Mouse (Mus musculus) embryonic stem cell, embryonic (primary cell): ENCODE data around the gene Tpmt.

Source experiments
- CTCF ChIA-PET, 4 experiments: fragments of 300-600 bp in 2 of 4; fragments of 350-600 bp in 2 of 4; sonication (Branson Sonifier 250); formaldehyde crosslinking; loops; one replicate each; lab custom pipeline; 2022; ENCODE audit warnings: inconsistent platforms in 2 of 4; lab: Charles Lee
- POLR2A ChIA-PET, 4 experiments: fragments of 300-600 bp in 2 of 4; fragments of 350-600 bp in 2 of 4; sonication (Branson Sonifier 250); formaldehyde crosslinking; loops; one replicate each; lab custom pipeline; 2022; ENCODE audit warnings: antibody characterized with exemption in 4 of 4, inconsistent platforms in 1 of 4; lab: Charles Lee

Gene Tpmt

GRCm38 (mm10) chr13:47053971-47054370, 9.4 kb upstream of the Tpmt start:
- ChIA-PET POLR2A (interaction anchor here in 3 of 4 experiments (0.5 to 1.5 kb wide), 5 partner anchors 9 to 350 kb away, joined by 3 to 7 read pairs (median 3); partner anchors contain the start of genes Kdm1b (in 1 of the 3) and Tpmt (in 1 of the 3)), CTCF (no interaction called here)

- ChIA-PET POLR2A (interaction anchor here in 3 of 4 experiments (0.6 to 2.2 kb wide), 6 partner anchors 16 to 240 kb away, joined by 3 to 9 read pairs (median 4); no protein-coding TSS in a partner anchor), CTCF (interaction anchor here in 1 of 4 experiments (1.1 kb wide), 1 partner anchor 29 kb away, joined by 3 read pairs; no protein-coding TSS in a partner anchor)
Measured at GRCm38 (mm10) chr13:47050009-47050408, 5.5 kb upstream of the Tpmt start.

GRCm38 (mm10) chr13:47047996-47048395, 3.5 kb upstream of the Tpmt start:
- CTCF ChIA-PET: no interaction called here
- POLR2A ChIA-PET: interaction anchor here in 2 of 4 experiments (0.5 to 1.6 kb wide), 9 partner anchors 8 to 225 kb away, joined by 3 to 5 read pairs (median 4); no protein-coding TSS in a partner anchor

- ChIA-PET POLR2A (interaction anchor here (0.6 to 3.1 kb wide), 43 partner anchors 9 to 1502 kb away, joined by 3 to 15 read pairs (median 4); partner anchors contain the start of gene Dek (in 1 of the 4)), CTCF (interaction anchor here in 1 of 4 experiments (0.6 to 2.6 kb wide), 4 partner anchors 27 to 254 kb away, joined by 4 to 9 read pairs (median 6); partner anchors contain the start of gene Nhlrc1)
Measured at GRCm38 (mm10) chr13:47043833-47044616, 512 bp downstream of the Tpmt start.

GRCm38 (mm10) chr13:47043030-47043680, 1.4 kb downstream of the Tpmt start, which contains the start of gene Kdm1b:
Gene Kdm1b, plus strand, starts transcription at chr13:47043499.
- POLR2A ChIA-PET: interaction anchor here (0.6 to 3.1 kb wide), 61 partner anchors 10 to 1503 kb away, joined by 3 to 15 read pairs (median 4); partner anchors contain the start of gene Dek (in 1 of the 4)
- CTCF ChIA-PET: interaction anchor here in 3 of 4 experiments (0.6 to 2.6 kb wide), 7 partner anchors 26 to 255 kb away, joined by 3 to 9 read pairs (median 4); partner anchors contain the start of gene Nhlrc1 (in 1 of the 3)

GRCm38 (mm10) chr13:47042024-47042633, 2.4 kb downstream of the Tpmt start:
- CTCF ChIA-PET: interaction anchor here (0.7 to 2.6 kb wide), 7 partner anchors 25 to 784 kb away, joined by 3 to 9 read pairs (median 3); no protein-coding TSS in a partner anchor
- POLR2A ChIA-PET: interaction anchor here in 3 of 4 experiments (0.6 to 3.1 kb wide), 23 partner anchors 9 to 347 kb away, joined by 3 to 15 read pairs (median 4); no protein-coding TSS in a partner anchor

GRCm38 (mm10) chr13:47040061-47040460, 4.5 kb downstream of the Tpmt start:
- CTCF ChIA-PET: no interaction called here
- POLR2A ChIA-PET: interaction anchor here in 1 of 4 experiments (1.4 kb wide), 1 partner anchor 19 kb away, joined by 3 read pairs; no protein-coding TSS in a partner anchor

GRCm38 (mm10) chr13:47037946-47038345, 6.6 kb downstream of the Tpmt start:
- ChIA-PET CTCF (interaction anchor here in 2 of 4 experiments (1.0 to 1.1 kb wide), 2 partner anchors 10 to 21 kb away, joined by 3 read pairs; no protein-coding TSS in a partner anchor), POLR2A (interaction anchor here in 1 of 4 experiments (0.8 to 2.6 kb wide), 2 partner anchors 10 to 15 kb away, joined by 3 to 10 read pairs; no protein-coding TSS in a partner anchor)

DNA sequence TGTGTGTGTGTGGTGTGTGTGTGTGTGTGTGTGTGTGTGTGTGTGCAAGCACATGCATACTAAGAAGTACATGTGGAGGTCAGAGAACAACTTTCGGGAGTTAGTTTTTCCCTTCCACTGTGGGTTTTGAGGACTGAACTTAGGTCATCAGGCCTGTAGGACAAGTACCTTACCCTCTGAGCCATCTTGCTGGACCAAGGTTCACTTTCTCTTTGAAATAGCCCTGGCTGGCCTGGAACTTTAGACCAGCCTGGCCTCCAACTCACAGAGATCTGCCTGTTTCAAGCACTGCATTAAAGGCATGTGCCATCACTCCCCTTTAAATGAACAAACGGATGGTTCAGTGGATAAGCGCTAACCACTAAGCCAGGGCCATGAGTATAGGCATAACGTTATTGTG, 10.9 kb downstream of the Tpmt start:
- ChIA-PET POLR2A (interaction anchor here in 1 of 4 experiments (1.8 to 4.4 kb wide), 2 partner anchors 10 to 16 kb away, joined by 4 to 15 read pairs; partner anchors contain the start of genes Kdm1b and Tpmt), CTCF (no interaction called here)

DNA sequence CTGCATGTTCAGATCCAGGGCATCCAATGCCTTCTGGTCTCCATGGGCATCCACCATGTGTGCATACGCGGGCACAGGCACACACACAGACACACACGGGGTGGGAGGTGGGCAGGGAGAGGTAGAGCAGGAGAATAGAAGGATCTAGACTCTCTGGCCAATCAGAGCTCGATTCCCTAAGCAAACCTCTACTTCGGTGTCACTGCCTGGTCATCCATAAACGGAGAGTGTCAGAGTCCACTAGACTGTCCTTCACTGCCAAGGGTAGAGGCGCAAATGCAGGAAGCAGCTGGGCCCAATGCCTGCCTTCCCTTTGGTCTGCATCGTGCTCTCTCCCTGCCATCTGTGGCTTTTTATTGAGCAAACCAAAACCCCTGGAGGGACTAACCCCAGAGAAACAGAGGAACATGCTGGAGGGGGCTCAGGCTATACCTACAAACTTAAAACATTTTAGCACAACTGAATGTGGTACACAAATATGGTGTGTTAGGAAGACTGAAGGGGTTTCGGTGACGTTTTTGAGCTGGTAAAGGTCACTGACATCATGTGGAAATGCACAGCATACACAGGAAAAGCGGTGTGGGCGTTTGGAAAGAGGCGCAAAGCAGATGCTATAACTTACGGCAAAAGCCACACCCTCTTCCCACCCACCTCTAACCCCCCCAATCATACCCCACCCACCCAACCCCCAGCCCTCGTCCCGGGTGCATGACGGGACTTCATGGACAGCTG, 14.0 kb downstream of the Tpmt start:
- POLR2A ChIA-PET: interaction anchor here in 1 of 4 experiments (1.6 kb wide), 1 partner anchor 12 kb away, joined by 4 read pairs; the partner anchor contains the start of gene Kdm1b
- CTCF ChIA-PET: interaction anchor here in 1 of 4 experiments (0.5 to 0.6 kb wide), 2 partner anchors 181 to 221 kb away, joined by 3 to 6 read pairs; no protein-coding TSS in a partner anchor

- ChIA-PET CTCF (interaction anchor here in 3 of 4 experiments (0.6 to 1.2 kb wide), 3 partner anchors 189 to 420 kb away, joined by 3 to 4 read pairs (median 4); no protein-coding TSS in a partner anchor), POLR2A (interaction anchor here in 3 of 4 experiments (0.6 to 1.7 kb wide), 7 partner anchors 20 to 209 kb away, joined by 3 to 11 read pairs (median 3); partner anchors contain the start of gene Kdm1b (in 2 of the 3))
Measured at GRCm38 (mm10) chr13:47020798-47021197, 23.7 kb downstream of the Tpmt start.

- ChIA-PET POLR2A (interaction anchor here in 1 of 4 experiments (0.5 kb wide), 1 partner anchor 311 kb away, joined by 3 read pairs; no protein-coding TSS in a partner anchor), CTCF (interaction anchor here in 1 of 4 experiments (0.6 kb wide), 1 partner anchor 124 kb away, joined by 4 read pairs; no protein-coding TSS in a partner anchor)
Measured at GRCm38 (mm10) chr13:47019774-47020173, 24.8 kb downstream of the Tpmt start.

DNA sequence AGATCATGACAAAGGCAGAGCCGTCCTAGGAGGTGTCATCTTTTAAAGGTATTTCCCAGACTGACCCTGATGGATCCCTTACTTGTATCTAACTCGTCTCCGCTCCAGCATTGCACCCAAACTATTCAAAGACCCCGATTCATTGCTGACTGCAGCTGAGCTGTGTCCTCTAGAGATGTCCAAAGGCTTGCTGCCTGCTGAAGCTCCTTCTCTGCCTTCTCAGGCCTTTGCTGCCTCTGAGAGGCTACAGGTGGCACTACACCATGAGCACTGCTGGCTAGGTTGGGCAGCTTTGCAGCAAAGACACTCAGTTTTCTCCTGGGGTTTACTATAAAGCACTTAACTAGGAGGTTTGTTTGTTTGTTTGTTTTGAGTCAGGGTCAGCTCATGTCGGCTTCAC, 27.3 kb downstream of the Tpmt start:
- ChIA-PET CTCF (interaction anchor here (0.5 to 1.8 kb wide), 66 partner anchors 10 to 707 kb away, joined by 3 to 29 read pairs (median 4); partner anchors contain the start of genes Kdm1b (in 1 of the 4) and Kif13a (in 1 of the 4)), POLR2A (interaction anchor here in 3 of 4 experiments (0.5 to 1.2 kb wide), 11 partner anchors 11 to 287 kb away, joined by 3 to 5 read pairs (median 3); partner anchors contain the start of gene Kdm1b (in 2 of the 3))

DNA sequence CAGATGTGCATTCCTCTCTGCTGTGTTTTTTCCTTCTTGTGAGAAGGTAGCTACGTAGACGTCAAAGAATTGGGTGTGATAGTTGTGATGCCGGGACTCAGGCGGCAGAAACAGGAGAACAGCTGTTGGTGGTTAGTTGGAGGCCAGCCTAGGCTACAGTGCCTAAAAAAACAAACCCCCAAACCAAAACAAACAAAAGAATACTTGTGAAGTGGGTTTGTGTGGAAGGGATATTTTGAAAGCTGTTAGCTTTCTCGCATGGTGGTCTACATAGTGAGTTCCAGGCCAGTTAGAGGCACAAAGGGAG, 29.4 kb downstream of the Tpmt start:
- CTCF ChIA-PET: interaction anchor here in 2 of 4 experiments (0.7 to 2.2 kb wide), 10 partner anchors 15 to 217 kb away, joined by 3 to 12 read pairs (median 4); partner anchors contain the start of gene Kdm1b (in 1 of the 2)
- POLR2A ChIA-PET: interaction anchor here in 3 of 4 experiments (0.6 to 2.0 kb wide), 6 partner anchors 20 to 216 kb away, joined by 3 to 5 read pairs (median 3); no protein-coding TSS in a partner anchor

DNA sequence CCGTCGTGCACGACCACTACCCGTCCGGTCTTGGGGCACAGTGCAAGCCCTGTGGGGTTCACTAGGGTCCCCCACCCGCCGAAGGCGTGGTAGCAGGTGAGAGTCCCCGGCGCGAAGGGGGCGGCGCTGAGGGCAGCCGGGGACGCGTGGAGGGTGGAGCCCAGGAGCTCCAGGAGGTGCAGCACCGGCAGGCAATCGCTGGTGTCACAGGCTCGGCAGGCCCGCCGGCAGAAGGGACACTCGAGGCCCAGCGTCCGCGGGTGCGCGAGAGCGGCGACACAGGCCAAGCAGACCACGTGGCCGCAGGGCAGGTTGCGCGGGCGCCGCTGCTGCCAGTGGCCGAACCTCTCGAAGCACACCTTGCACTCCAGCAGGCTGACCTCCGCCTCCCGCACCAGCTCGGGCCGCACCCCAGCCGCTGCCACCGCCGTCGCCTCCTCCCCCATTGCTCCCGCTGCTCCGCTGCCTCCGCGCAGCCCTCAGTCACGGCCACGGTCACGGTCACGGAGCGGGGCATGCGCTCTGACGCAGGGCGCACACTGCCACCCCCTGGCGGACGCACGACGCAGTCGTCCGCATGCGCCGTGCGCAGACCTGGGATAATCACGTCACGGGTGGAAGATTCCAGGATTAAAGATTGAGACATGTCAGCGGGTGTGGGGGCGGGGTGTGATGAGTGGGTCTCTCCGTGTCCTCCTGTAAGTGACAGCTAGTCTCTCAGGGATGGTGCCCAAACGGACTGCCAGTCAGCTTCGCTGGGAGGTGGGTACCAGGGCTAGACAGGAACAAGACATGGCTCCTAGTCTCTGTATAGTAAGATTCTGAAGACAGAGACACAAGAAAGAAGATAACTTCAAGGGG, 30.0 kb downstream of the Tpmt start, which contains the start of gene Nhlrc1:
TSS of gene Nhlrc1 (minus strand) at position 517 of the 861 bp plus-strand sequence.
- ChIA-PET POLR2A (interaction anchor here (0.5 to 2.0 kb wide), 13 partner anchors 21 to 1940 kb away, joined by 3 to 5 read pairs (median 3); no protein-coding TSS in a partner anchor), CTCF (interaction anchor here in 3 of 4 experiments (0.7 to 2.2 kb wide), 13 partner anchors 14 to 216 kb away, joined by 3 to 12 read pairs (median 4); partner anchors contain the start of gene Kdm1b (in 1 of the 3))
